Mouse (Mus musculus): Measurements from ENCODE around the gene Tuba8.

Gene Tuba8

GRCm38 (mm10) chr6:121210149-121210925 lies at the start of gene Tuba8:
Gene Tuba8 (plus strand): TSS chr6:121210696.
- DNase-seq, result peak; percentile 61

- DNase-seq, result no peak
These were observed 47.9 kb upstream of the Tuba8 start for GRCm38 (mm10) chr6:121162616-121163015.

GRCm38 (mm10) chr6:121166098-121166552 lies 44.4 kb upstream of the Tuba8 start:
- peak; percentile 40 for DNase-seq

GRCm38 (mm10) chr6:121167381-121167975 lies 43.0 kb upstream of the Tuba8 start:
- DNase-seq, result peak; percentile 31

GRCm38 (mm10) chr6:121171102-121171501 lies 39.4 kb upstream of the Tuba8 start:
- DNase-seq, result no peak

- no peak for DNase-seq
These were observed 37.0 kb upstream of the Tuba8 start for GRCm38 (mm10) chr6:121173471-121173870.

GRCm38 (mm10) chr6:121174761-121175160 lies 35.7 kb upstream of the Tuba8 start:
- DNase-seq, result no peak

DNA sequence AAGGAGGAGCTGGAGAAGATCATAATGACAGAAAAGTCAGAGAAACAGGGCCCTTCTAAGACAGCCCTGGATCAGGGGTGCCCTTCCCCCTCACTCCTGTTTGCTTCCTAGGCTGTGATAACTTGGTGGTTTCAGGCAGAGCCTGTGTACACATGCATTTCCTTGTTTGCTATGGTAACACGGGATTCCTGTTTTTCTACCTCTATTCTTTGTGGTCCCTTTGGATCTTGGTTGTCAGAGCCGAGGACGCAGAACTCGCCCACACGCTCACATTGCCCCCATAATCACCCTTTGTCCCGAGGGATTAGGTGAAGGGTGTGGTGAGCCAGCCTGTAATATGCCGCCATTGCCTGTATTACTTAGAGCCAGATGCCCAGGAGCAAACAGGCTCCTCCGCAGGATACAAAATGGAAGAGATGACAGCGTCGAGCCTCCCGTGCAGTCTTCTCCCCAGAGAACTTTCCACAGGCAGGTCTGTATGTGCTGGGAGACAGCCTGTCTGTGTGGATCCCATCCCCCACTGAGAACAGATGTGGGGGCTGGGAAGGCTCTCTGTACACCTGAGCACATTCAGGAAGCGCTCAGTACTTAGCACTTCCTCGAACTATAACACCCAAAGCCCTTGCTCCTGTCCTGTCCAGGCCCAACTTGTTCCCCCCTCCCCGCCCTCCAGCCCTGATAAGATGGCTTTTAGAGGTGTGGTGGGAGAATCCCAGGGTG lies 34.3 kb upstream of the Tuba8 start:
- no peak for DNase-seq

DNA sequence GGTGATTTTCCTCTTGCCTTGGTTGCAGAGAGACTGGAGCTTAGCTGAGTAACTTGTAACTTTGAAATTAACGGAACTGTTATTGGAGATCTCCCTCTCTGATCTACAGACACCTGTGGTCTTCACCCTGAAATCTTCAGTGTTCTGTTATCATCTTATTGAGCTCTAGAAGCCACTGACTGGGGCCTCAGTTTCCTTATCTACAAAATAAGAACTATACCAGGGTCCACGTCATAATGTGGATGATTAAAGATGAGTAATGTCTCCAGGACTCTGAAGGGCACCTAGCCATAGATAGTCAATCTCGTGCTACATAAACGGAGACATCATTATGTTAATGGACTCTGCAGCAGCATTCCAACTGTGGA lies 33.8 kb upstream of the Tuba8 start:
- no peak for DNase-seq

DNA sequence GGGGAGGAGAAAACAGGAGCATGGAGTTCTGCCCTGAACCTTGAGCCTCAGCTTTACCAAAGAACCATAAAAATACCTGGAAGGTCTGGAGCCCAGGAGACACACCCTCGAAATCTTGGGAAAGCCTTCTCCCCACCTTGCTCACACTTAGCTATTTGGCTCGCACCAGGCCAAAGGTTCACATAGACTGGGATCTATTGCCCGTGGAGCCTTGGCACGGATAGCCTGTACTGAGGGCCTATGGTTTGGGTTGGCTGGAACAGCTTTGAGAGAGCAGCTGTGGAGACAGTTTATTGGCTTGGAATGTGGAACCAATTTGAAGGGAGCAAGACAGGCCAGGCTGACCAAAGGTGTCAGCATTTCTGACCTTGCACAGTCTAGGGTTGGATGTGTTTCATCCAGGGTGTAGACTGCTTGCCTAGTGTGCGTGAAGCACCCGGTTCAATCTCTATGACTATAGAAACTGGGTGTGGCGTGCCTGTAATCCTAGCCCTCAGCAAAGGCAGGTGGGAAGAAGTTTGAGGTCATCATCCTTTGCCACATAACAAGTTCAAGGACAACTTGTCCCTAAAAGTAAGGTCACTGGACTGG lies 33.3 kb upstream of the Tuba8 start:
- no peak for DNase-seq

- DNase-seq, result peak; percentile 78
These were observed 31.7 kb upstream of the Tuba8 start for GRCm38 (mm10) chr6:121178700-121179358.

GRCm38 (mm10) chr6:121179846-121180245 lies 30.6 kb upstream of the Tuba8 start:
- no peak for DNase-seq

- DNase-seq, result peak; percentile 94
These were observed 26.9 kb upstream of the Tuba8 start, which contains the start of gene Pex26 for GRCm38 (mm10) chr6:121183414-121184173. Gene Pex26 (plus strand): TSS chr6:121183667.

GRCm38 (mm10) chr6:121184198-121185140 lies 26.0 kb upstream of the Tuba8 start:
- peak; percentile 77 for DNase-seq

DNA sequence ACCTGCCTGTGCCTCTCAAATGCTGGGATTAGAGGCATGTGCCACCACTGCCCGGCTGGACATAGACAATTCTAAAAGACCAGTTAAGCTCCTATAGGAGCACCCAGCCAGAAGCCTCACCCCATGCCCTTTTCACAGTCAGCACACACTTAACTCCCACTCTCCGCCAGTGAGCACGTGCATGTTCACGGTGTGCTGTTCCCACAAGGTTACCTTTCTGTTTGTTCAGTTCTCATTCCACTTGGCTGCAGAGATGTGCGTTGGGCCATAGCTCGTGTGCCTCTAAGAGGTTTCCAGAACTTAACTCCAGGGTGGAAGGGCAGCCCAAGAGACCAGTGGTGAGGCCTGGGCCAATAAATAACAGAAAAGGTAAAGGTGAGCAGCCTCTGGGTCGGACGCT lies 25.3 kb upstream of the Tuba8 start:
- DNase-seq, result no peak

DNA sequence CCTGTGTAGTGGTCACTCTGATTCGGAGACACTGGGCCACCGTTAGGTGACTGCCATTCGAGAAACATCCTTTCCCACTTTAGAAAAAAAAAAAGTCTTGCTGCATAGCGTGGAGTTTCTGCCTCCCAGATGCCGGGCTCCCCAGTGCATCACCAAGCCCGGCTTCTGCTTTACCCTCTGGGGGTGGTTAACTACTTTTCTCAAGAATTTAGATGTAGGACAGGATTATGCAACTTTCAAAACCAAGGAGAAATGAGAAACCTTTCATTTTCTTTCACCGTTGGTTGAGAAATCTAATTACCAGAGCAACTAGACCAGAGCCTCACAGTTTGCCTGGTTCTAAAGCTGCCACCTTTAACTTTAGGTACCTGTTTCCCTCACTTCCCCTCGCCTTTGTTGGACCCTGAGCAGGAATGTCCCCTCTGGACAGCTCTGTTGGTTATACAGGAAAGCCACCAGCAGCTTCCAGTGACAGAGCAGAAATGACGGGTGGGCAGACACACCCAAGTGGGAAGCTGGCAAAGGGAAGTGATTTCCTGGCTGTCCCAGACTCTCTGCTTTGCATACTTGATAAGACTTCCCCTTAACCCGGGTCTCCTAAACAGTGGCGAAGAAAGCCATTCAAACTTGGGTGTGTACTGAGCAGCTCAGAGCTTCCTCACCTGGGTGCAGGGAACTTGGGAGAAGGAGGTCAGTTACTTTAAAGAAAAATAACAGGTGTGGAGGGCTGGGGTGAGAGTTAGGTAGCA lies 19.1 kb upstream of the Tuba8 start:
- DNase-seq, result no peak

DNA sequence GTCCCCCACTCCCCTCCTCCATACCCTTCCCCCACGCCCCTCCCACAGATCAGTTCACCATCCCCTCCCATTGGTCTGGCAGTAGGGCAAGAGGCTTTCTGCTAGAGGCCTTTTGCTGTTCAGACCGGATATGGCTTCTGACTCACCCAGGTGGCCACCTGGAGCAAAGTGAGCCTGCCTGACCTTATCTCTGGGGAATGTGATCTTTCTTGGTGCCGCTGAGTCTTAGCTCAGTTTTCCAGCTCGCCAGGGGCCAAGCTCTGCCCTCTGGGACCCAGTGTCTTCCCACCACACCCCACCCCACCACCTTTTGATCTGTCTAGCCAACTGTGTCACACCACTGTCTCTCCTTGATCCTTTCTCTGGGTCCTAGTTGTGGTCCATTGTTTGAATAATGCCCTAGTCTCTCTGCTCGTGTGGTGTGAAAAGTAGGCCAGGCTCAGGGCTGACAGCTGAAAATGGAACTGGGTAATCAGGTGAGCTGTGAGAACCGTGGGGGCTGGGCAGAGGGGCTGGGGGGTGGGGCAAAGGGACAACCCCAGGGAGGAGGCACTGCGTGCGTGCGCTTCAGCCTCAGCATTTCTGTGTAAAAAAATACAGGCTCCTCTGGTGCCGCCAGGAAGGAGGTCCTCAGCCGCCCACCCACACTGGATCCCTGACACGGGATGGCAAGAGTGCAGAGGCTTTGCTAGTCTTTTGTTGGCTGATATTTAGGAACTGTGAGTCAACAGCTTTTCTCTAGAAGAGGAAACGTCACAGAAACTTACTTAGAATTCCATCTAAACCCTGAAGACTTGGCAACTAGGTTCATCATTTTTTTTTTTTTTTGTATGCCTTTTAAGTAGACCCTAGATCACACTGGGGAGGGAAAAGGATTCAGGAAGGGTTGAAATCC lies 16.2 kb upstream of the Tuba8 start:
- DNase-seq, result no peak

- no peak for DNase-seq
These were observed 15.4 kb upstream of the Tuba8 start for GRCm38 (mm10) chr6:121194956-121195731.
